Mouse (Mus musculus) left cerebral cortex, adult 11 months (tissue): ENCODE measurements around the gene Fam160a1.

Experiments used
- DNase-seq: peaks from one replicate; pipeline ENCODE4 v3.0.0; 2022; ENCODE audit warnings: low spot score

The Fam160a1 gene

GRCm38 (mm10) chr3:85679312-85679933 lies 137.7 kb downstream of the Fam160a1 start:
- no peak for DNase-seq

- DNase-seq: no peak
These were observed 139.1 kb downstream of the Fam160a1 start for GRCm38 (mm10) chr3:85677952-85678351.

GRCm38 (mm10) chr3:85677133-85677532 lies 140.0 kb downstream of the Fam160a1 start:
- no peak for DNase-seq

- no peak for DNase-seq
These were observed 147.2 kb downstream of the Fam160a1 start for GRCm38 (mm10) chr3:85669844-85670243.

GRCm38 (mm10) chr3:85667683-85668082 lies 149.4 kb downstream of the Fam160a1 start:
- DNase-seq: no peak

- DNase-seq: no peak
These were observed 150.4 kb downstream of the Fam160a1 start for GRCm38 (mm10) chr3:85666736-85667135.

- no peak for DNase-seq
These were observed 150.9 kb downstream of the Fam160a1 start for GRCm38 (mm10) chr3:85666166-85666565.

- peak; percentile 50 for DNase-seq
These were observed 152.4 kb downstream of the Fam160a1 start for GRCm38 (mm10) chr3:85664591-85665171.

- DNase-seq: no peak
These were observed 153.3 kb downstream of the Fam160a1 start for GRCm38 (mm10) chr3:85663826-85664225.

GRCm38 (mm10) chr3:85661926-85662813 lies 154.9 kb downstream of the Fam160a1 start:
- no peak for DNase-seq

GRCm38 (mm10) chr3:85659681-85660080 lies 157.4 kb downstream of the Fam160a1 start:
- no peak for DNase-seq

- no peak for DNase-seq
These were observed 161.6 kb downstream of the Fam160a1 start for GRCm38 (mm10) chr3:85655538-85655937.

GRCm38 (mm10) chr3:85652727-85653665 lies 164.1 kb downstream of the Fam160a1 start:
- DNase-seq: no peak

GRCm38 (mm10) chr3:85649176-85649575 lies 167.9 kb downstream of the Fam160a1 start:
- no peak for DNase-seq

GRCm38 (mm10) chr3:85645517-85646004 lies 171.5 kb downstream of the Fam160a1 start:
- no peak for DNase-seq

- no peak for DNase-seq
These were observed 172.3 kb downstream of the Fam160a1 start for GRCm38 (mm10) chr3:85644814-85645213.

- DNase-seq: no peak
These were observed 175.3 kb downstream of the Fam160a1 start for GRCm38 (mm10) chr3:85641751-85642150.

- no peak for DNase-seq
These were observed 180.2 kb downstream of the Fam160a1 start for GRCm38 (mm10) chr3:85636716-85637447.

- DNase-seq: no peak
These were observed 181.5 kb downstream of the Fam160a1 start for GRCm38 (mm10) chr3:85635591-85635990.

- DNase-seq: no peak
These were observed 182.0 kb downstream of the Fam160a1 start for GRCm38 (mm10) chr3:85635126-85635419.
